Mouse (Mus musculus): Measurements from ENCODE around the gene B3glct. TPM values are rescaled to one million over a fixed set of nuclear protein-coding genes. Genes with fewer than 3 reads are reported as not detected.

Gene B3glct
- polyA plus RNA-seq, 1 experiment from 2014 or later, result 14.9 TPM

DNA sequence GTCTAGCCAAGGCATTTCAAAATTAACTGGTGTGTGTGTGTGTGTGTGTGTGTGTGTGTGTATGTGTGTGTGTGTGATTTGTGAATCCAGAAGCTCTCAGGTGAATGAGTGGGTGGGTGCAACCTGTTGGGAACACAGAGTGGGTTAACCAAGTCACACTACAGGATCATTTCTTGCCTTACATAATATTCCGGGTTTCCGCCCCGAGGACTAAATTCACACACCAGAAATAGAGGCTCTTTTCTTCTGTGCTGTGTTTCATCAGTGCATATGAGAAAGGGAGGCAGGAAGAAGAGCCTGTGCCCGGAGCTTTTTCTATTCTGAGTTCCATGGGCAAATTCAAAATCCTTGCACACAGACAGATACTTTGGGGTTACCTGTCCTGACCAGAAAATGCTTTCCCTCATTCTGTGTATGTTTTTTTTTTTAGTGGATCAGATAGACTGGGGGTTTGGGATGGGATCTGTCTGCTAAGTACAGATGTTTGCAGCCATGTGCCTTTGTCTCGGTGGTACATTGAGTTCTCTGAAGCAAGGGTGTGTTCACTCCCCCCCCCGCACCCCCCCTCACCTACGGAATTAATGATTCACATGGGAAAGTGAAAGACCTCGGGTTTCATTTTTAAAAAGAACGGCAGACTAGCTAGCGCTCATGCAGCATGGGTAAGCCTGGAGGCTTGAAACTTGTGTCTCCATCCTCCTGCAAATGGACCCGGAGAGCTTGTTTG, 35.1 kb upstream of the B3glct start:
- no peaks in the 10 kb centered on the region for H3K4me1 ChIP-seq (ENCODE audit: control insufficient read depth, insufficient read depth, low read length)
- no peak overlapping the region for H3K4me3 ChIP-seq (ENCODE audit: low read depth, low read length)
- no peak for ATAC-seq (replicated peaks; ENCODE audit: insufficient number of reproducible peaks, low FRiP score, low TSS enrichment)
- H3K27ac ChIP-seq (ENCODE audit: low read depth, low read length), result no peak overlapping the region
- no peaks in the 10 kb centered on the region for H3K36me3 ChIP-seq (ENCODE audit: control insufficient read depth, insufficient read depth, low read length)
- H3K4me2 ChIP-seq, result no peak overlapping the region
- H3K9ac ChIP-seq (ENCODE audit: low read depth, low read length), result no peak overlapping the region
- 78% methylated on average over 11 of the region's 11 CpGs for WGBS (ENCODE audit: insufficient replicate concordance)
- H3K27me3 ChIP-seq (ENCODE audit: control insufficient read depth, insufficient read depth, low read length), result no peaks in the 10 kb centered on the region
- no peaks in the 10 kb centered on the region for H3K9me3 ChIP-seq (replicated peaks; ENCODE audit: control insufficient read depth, low read length)

DNA sequence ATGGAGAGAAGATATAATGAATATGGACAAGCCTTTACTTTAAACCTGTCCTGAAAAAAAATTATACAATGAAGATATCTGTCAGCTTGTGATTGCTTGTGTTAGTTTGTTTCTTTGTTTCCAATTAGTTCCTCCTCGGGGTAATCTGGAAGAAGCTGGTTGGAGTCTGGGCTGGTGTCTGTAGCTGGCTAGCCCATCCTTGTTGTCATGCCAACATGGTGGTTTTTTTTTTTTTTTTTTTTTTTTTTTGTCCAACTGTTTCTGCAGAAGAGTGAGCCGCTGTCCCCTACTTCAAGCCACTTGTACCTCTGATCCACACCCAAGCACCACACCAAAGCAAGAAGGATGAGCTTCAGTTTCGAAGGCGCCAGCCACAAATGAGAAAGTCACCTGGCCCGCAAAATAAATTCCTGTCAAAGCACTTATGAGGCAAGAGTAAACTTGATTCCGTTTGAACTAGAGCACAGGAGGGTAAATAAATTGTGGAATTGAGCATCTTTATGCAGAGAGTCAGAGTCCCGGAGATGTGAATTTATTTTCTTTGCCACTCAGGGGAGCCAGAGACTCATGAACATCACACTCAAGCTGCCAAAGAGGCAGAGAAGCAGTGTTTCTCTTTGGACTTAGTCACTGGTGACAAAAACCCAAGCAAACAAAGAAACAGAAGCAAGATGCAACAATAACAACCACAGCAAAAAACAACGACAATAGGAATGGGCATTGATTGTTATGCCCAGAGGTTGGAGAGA, 30.5 kb upstream of the B3glct start:
- H3K36me3 ChIP-seq (ENCODE audit: control insufficient read depth, insufficient read depth, low read length), result no peaks in the 10 kb centered on the region
- H3K4me3 ChIP-seq (ENCODE audit: low read depth, low read length), result no peak overlapping the region
- no peaks in the 10 kb centered on the region for H3K9me3 ChIP-seq (replicated peaks; ENCODE audit: control insufficient read depth, low read length)
- peaks cover 3% of the 10 kb centered on the region; the same call in 1 of the 2 replicates for H3K4me1 ChIP-seq (ENCODE audit: control insufficient read depth, insufficient read depth, low read length)
- H3K27me3 ChIP-seq (ENCODE audit: control insufficient read depth, insufficient read depth, low read length), result no peaks in the 10 kb centered on the region
- 0 out of 2 replicates have a peak overlapping the region, but pooled peaks have one; percentile 42 for H3K27ac ChIP-seq (ENCODE audit: low read depth, low read length)
- no peak overlapping the region for H3K4me2 ChIP-seq
- H3K9ac ChIP-seq (ENCODE audit: low read depth, low read length), result no peak overlapping the region
- WGBS (ENCODE audit: insufficient replicate concordance), result 73% methylated on average over 8 of the region's 8 CpGs
- ATAC-seq (replicated peaks; ENCODE audit: insufficient number of reproducible peaks, low FRiP score, low TSS enrichment), result no peak

DNA sequence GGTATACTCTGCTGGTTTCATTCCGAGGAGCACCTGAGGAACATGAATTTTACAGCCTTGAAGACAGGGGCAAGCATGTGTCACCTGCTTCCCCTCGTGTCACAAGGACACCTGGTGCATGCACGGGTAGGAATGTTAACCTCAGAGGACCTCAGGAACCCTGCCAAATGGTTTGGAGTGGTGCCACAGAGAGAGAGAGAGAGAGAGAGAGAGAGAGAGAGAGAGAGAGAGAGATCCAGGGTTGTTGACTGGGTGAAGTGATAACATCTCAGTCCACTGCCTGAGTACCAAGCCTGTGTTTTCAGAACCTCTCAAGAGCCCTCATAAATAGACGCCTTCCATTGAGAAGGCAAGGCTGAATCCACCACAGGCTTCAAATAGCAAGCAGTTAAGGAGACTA, 29.8 kb upstream of the B3glct start:
- H3K9ac ChIP-seq (ENCODE audit: low read depth, low read length), result no peak overlapping the region
- H3K9me3 ChIP-seq (replicated peaks; ENCODE audit: control insufficient read depth, low read length), result no peaks in the 10 kb centered on the region
- peak overlapping the region; percentile 42; the same call in 1 of the 2 replicates for H3K27ac ChIP-seq (ENCODE audit: low read depth, low read length)
- H3K36me3 ChIP-seq (ENCODE audit: control insufficient read depth, insufficient read depth, low read length), result no peaks in the 10 kb centered on the region
- 56% methylated on average over 4 of the region's 4 CpGs for WGBS (ENCODE audit: insufficient replicate concordance)
- ATAC-seq (replicated peaks; ENCODE audit: insufficient number of reproducible peaks, low FRiP score, low TSS enrichment), result no peak
- H3K4me1 ChIP-seq (ENCODE audit: control insufficient read depth, insufficient read depth, low read length), result peaks cover 3% of the 10 kb centered on the region; the same call in 1 of the 2 replicates
- no peak overlapping the region for H3K4me2 ChIP-seq
- no peak overlapping the region for H3K4me3 ChIP-seq (ENCODE audit: low read depth, low read length)
- H3K27me3 ChIP-seq (ENCODE audit: control insufficient read depth, insufficient read depth, low read length), result no peaks in the 10 kb centered on the region

DNA sequence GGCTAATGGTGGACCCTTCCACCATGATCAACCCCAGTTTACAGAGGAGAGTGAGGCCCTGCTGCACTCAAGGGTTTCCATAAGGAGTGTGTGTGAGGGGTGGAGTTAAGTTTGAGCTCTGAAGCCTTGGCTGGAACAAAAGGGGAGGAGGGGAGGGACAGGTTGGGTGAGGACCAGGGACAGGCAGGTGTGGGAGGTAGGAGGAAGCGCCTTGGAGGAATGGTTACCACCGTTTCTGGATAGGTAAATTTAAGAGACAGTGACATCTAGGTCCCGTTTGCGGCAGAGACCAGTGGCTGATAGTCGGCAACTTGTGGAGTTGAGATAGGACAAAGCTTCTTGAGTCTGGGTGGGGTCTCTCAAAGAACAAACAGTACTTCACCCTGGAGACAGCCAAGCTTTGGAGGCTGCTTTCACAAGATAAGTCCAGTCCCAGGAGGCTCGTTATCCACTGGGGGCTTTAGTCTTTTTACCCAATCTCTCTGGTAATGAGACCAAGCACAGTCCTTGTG, 29.1 kb upstream of the B3glct start:
- Histone ChIP-seq H3K9me3 (replicated peaks; ENCODE audit: control insufficient read depth, low read length) (no peaks in the 10 kb centered on the region), H3K4me2 (no peak overlapping the region), H3K9ac (ENCODE audit: low read depth, low read length) (no peak overlapping the region), H3K4me1 (ENCODE audit: control insufficient read depth, insufficient read depth, low read length) (peaks cover 3% of the 10 kb centered on the region; the same call in 1 of the 2 replicates), H3K27ac (ENCODE audit: low read depth, low read length) (peak overlapping the region; percentile 81), H3K27me3 (ENCODE audit: control insufficient read depth, insufficient read depth, low read length) (no peaks in the 10 kb centered on the region), H3K4me3 (ENCODE audit: low read depth, low read length) (no peak overlapping the region), H3K36me3 (ENCODE audit: control insufficient read depth, insufficient read depth, low read length) (no peaks in the 10 kb centered on the region)
- 38% methylated on average over 6 of the region's 6 CpGs for WGBS (ENCODE audit: insufficient replicate concordance)
- peak; percentile 86 for ATAC-seq (replicated peaks; ENCODE audit: insufficient number of reproducible peaks, low FRiP score, low TSS enrichment)

DNA sequence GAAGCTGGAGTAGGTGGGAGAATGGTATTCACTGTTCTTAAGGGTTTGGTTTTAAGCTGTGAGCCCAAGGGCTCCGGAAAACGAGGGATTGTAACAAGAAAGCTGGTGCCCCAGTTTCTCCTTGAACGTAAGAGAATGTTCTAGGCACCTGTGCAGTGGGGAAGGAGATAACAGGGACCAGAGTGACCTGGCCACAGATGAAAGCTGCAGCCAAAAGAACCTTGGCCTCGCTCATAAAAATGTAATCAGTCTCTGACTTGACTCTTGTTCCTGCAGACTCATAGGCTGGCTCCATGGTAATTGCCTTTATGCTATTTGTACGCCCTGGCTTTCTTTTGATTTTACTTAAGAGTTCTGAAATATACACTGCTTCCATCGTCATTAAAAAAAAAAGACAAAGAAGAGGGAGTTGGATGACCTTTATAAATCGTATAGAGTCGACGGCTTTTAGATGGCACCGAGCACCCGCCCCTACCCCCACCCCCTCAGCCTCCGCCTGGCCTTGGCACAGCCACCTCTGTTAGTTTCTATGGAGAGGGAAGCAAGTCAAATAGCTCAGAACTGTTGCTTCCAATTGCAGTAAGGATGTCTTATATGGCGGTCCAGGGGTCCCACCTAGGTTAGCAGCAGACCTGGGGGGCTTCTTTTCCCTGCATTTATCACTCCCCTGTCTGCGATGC, 28.4 kb upstream of the B3glct start:
- Histone ChIP-seq H3K27ac (ENCODE audit: low read depth, low read length) (peak overlapping the region; percentile 81), H3K9me3 (replicated peaks; ENCODE audit: control insufficient read depth, low read length) (no peaks in the 10 kb centered on the region), H3K9ac (ENCODE audit: low read depth, low read length) (no peak overlapping the region), H3K27me3 (ENCODE audit: control insufficient read depth, insufficient read depth, low read length) (no peaks in the 10 kb centered on the region), H3K4me1 (ENCODE audit: control insufficient read depth, insufficient read depth, low read length) (peaks cover 3% of the 10 kb centered on the region; the same call in 1 of the 2 replicates), H3K4me2 (no peak overlapping the region), H3K4me3 (ENCODE audit: low read depth, low read length) (no peak overlapping the region), H3K36me3 (ENCODE audit: control insufficient read depth, insufficient read depth, low read length) (no peaks in the 10 kb centered on the region)
- 74% methylated on average over 14 of the region's 14 CpGs for WGBS (ENCODE audit: insufficient replicate concordance)
- no peak for ATAC-seq (replicated peaks; ENCODE audit: insufficient number of reproducible peaks, low FRiP score, low TSS enrichment)

DNA sequence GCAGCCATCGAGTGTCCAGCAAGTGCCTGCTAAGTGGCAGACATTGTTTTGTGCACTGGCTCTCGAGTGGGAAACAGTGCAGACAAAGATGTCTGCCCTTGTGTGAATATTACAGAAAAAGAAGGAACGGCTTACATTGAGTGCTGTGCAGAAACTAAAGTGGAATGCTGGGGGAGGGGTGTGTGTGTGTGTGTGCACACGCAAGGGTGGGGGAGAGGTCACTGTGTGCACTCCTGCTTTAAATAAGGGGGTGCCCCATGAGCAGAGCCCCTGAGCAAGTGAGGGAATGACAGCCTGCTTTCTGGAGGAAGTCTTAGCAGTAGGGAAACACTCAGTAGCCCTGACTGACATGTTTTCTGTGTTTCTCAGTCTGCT, 27.9 kb upstream of the B3glct start:
- no peak overlapping the region for H3K4me2 ChIP-seq
- peak overlapping the region; percentile 81; the same call in 1 of the 2 replicates for H3K27ac ChIP-seq (ENCODE audit: low read depth, low read length)
- WGBS (ENCODE audit: insufficient replicate concordance), result 49% methylated on average over 4 of the region's 4 CpGs

DNA sequence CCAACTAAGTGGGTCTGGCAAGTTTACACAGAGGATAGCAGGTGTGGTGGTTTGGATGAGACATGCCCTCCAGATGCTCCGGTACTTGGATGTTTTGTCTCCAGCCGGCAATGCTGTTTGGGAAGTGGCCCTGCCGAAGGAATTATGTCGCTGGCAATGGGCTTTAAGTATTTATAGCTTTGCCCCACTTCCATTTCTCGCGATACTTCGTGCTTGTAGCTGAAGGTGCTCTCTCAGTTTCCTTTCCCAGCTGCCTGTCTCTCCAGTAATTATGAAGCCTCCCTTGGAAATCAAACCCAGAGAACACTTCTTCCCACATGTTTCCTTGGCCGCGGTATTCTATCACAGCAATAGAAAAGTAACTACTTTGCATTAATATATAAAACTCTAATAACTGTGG, 22.4 kb upstream of the B3glct start:
- no peaks in the 10 kb centered on the region for H3K36me3 ChIP-seq (ENCODE audit: control insufficient read depth, insufficient read depth, low read length)
- H3K4me3 ChIP-seq (ENCODE audit: low read depth, low read length), result no peak overlapping the region
- H3K27ac ChIP-seq (ENCODE audit: low read depth, low read length), result no peak overlapping the region
- 84% methylated on average over 9 of the region's 9 CpGs for WGBS (ENCODE audit: insufficient replicate concordance)
- H3K4me2 ChIP-seq, result no peak overlapping the region
- H3K9me3 ChIP-seq (replicated peaks; ENCODE audit: control insufficient read depth, low read length), result no peaks in the 10 kb centered on the region
- ATAC-seq (replicated peaks; ENCODE audit: insufficient number of reproducible peaks, low FRiP score, low TSS enrichment), result no peak
- H3K9ac ChIP-seq (ENCODE audit: low read depth, low read length), result no peak overlapping the region
- H3K4me1 ChIP-seq (ENCODE audit: control insufficient read depth, insufficient read depth, low read length), result no peaks in the 10 kb centered on the region
- no peaks in the 10 kb centered on the region for H3K27me3 ChIP-seq (ENCODE audit: control insufficient read depth, insufficient read depth, low read length)

More for the DNA sequence above, 27.9 kb upstream of the B3glct start:
- no peaks in the 10 kb centered on the region for H3K27me3 ChIP-seq (ENCODE audit: control insufficient read depth, insufficient read depth, low read length)
- peaks cover 3% of the 10 kb centered on the region; the same call in 1 of the 2 replicates for H3K4me1 ChIP-seq (ENCODE audit: control insufficient read depth, insufficient read depth, low read length)
- no peaks in the 10 kb centered on the region for H3K36me3 ChIP-seq (ENCODE audit: control insufficient read depth, insufficient read depth, low read length)
- ATAC-seq (replicated peaks; ENCODE audit: insufficient number of reproducible peaks, low FRiP score, low TSS enrichment), result no peak
- no peak overlapping the region for H3K9ac ChIP-seq (ENCODE audit: low read depth, low read length)
- H3K4me3 ChIP-seq (ENCODE audit: low read depth, low read length), result no peak overlapping the region
- no peaks in the 10 kb centered on the region for H3K9me3 ChIP-seq (replicated peaks; ENCODE audit: control insufficient read depth, low read length)

DNA sequence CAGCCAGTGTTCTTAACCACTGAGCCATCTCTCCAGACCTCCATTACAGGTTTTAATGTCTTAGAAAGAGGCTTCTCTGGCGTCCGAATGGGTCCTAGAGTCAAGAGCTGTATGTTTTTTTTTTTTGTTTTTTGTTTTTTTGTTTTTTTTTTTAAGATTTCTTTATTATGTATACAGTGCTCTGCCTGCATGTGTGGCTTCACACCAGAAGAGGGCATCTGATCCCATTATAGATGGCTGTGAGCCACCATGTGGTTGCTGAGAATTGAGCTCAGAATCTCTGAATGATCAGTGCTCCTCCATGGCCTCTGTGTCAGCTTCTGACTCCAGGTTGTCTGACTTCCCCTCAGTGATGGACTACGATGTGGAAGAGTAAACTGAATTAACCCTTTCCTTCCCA, 20.0 kb upstream of the B3glct start:
- Histone ChIP-seq H3K4me2 (no peak overlapping the region), H3K4me1 (ENCODE audit: control insufficient read depth, insufficient read depth, low read length) (no peaks in the 10 kb centered on the region), H3K27ac (ENCODE audit: low read depth, low read length) (no peak overlapping the region), H3K36me3 (ENCODE audit: control insufficient read depth, insufficient read depth, low read length) (no peaks in the 10 kb centered on the region), H3K9ac (ENCODE audit: low read depth, low read length) (no peak overlapping the region), H3K4me3 (ENCODE audit: low read depth, low read length) (no peak overlapping the region), H3K9me3 (replicated peaks; ENCODE audit: control insufficient read depth, low read length) (0 out of 2 replicates have a peak, but pooled peaks cover 2% of the 10 kb centered on the region), H3K27me3 (ENCODE audit: control insufficient read depth, insufficient read depth, low read length) (no peaks in the 10 kb centered on the region)
- no peak for ATAC-seq (replicated peaks; ENCODE audit: insufficient number of reproducible peaks, low FRiP score, low TSS enrichment)
- WGBS (ENCODE audit: insufficient replicate concordance), result 57% methylated on average over 3 of the region's 3 CpGs

Measured in heart, embryonic 11.5 days (tissue).